Comparison of ENCODE assay signal across 8 mouse cellular contexts in the genomic region with DNA sequence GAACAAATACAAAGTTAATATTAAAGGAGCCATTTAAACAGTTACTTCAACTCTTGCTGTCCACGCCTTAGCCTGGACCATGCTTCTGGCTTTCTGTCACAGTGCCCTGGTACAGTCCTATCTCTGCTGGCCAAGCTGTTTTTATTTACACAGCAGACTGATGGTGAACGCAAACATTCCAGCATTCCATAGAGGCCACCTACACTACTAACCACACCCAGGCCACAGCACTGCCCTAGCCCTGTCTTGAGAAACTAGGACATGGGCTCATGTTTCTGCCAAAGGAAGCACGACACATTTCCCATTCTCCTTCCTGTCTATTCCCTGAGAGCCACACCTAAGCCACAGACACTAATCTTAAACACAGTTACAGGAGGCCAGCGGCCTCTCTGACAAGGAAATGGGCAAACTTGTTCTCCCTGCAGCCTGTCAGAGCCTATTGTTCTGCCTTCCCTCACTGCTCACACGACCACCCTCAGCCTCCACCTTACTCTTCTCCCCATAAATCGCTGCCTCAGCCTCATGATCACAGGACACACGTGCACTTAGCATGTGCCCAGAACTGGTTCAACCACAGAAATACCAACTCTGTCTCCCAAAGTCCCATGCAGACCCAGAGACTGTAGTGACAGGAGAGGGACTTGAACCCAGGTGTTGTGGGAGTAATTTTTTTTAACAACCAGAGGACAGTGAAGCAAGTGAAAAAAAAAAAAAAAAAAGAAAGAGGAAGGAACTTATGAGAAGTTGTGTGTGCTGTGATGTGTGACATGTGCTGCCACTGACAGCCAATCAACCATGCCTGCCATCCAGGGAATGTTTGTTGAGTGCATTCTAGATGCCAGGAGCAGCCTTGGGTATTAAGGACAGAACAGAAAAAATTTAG. TPM values are rescaled to one million over a fixed set of nuclear protein-coding genes. Genes with fewer than 3 reads are reported as not detected.
DNase-seq lines count a peak whose midpoint lies in the region; ATAC-seq lines count a peak whose summit lies in the region.

No protein-coding gene starts in this region.

- peak overlapping the region; percentile 59 to 60 for H3K27ac ChIP-seq in heart, embryonic 14.5 days (replicated peaks in 1 of 2; ENCODE audit: control insufficient read depth in 1 of 2, insufficient read depth in 1 of 2, low read depth in 2 of 2, low read length in 2 of 2)
- 0 out of 2 replicates have a peak overlapping the region, but pooled peaks have one; percentile 8 for H3K27ac ChIP-seq in limb, embryonic 10.5 days
- no peak overlapping the region for H3K27ac ChIP-seq in hindbrain, embryonic 11.5 days (ENCODE audit: low read depth, low read length)

- H3K4me3 ChIP-seq in megakaryocyte, embryonic 14.5 days (replicated peaks) = peak overlapping the region; percentile 89
- no peak overlapping the region for H3K4me3 ChIP-seq in heart, embryonic 14.5 days (ENCODE audit: control insufficient read depth in 1 of 2, insufficient read depth in 1 of 2, low read depth in 1 of 2, low read length in 2 of 2)
- H3K4me3 ChIP-seq in limb, embryonic 10.5 days = no peak overlapping the region
- no peak overlapping the region for H3K4me3 ChIP-seq in hindbrain, embryonic 11.5 days (ENCODE audit: low read depth, low read length)

- H3K27me3 ChIP-seq in megakaryocyte, embryonic 14.5 days (replicated peaks) = no peaks in the 10 kb centered on the region
- no peaks in the 10 kb centered on the region for H3K27me3 ChIP-seq in heart, embryonic 14.5 days (ENCODE audit: control insufficient read depth, insufficient read depth, low read length)
- no peaks in the 10 kb centered on the region for H3K27me3 ChIP-seq in limb, embryonic 10.5 days (ENCODE audit: low read depth, poor library complexity, severe bottlenecking)
- H3K27me3 ChIP-seq in splenic B cell, adult 2 months (ENCODE audit: control insufficient read depth, insufficient read depth, low read length, poor library complexity, severe bottlenecking) = no peaks in the 10 kb centered on the region; the same call in 1 of the 2 replicates
- H3K27me3 ChIP-seq in hindbrain, embryonic 11.5 days (ENCODE audit: control insufficient read depth, insufficient read depth, low read length) = no peaks in the 10 kb centered on the region

- no peak for ATAC-seq in megakaryocyte, adult 5-6 weeks (ENCODE audit: poor library complexity, severe bottlenecking)
- peak; percentile 68 for ATAC-seq in heart, embryonic 14.5 days (ENCODE audit: insufficient number of reproducible peaks, insufficient read depth, low FRiP score, low read depth)
- no peak for ATAC-seq in hindbrain, embryonic 11.5 days (ENCODE audit: low FRiP score)

- H3K4me1 ChIP-seq in megakaryocyte, embryonic 14.5 days = peaks cover 93% of the 10 kb centered on the region
- peaks cover 31 to 35% of the 10 kb centered on the region in 2 experiments for H3K4me1 ChIP-seq in heart, embryonic 14.5 days (ENCODE audit: control insufficient read depth in 2 of 2, insufficient read depth in 2 of 2, low read length in 2 of 2)
- H3K4me1 ChIP-seq in limb, embryonic 10.5 days = peaks cover 9% of the 10 kb centered on the region
- H3K4me1 ChIP-seq in hindbrain, embryonic 11.5 days (replicated peaks; ENCODE audit: control insufficient read depth, insufficient read depth, low read length) = peaks cover 2% of the 10 kb centered on the region; the same call in 1 of the 2 replicates

- H3K36me3 ChIP-seq in megakaryocyte, embryonic 14.5 days (replicated peaks; ENCODE audit: low read length) = peaks cover 66% of the 10 kb centered on the region
- H3K36me3 ChIP-seq in heart, embryonic 14.5 days (ENCODE audit: control insufficient read depth, insufficient read depth, low read length) = no peaks in the 10 kb centered on the region
- H3K36me3 ChIP-seq in limb, embryonic 10.5 days = no peaks in the 10 kb centered on the region
- H3K36me3 ChIP-seq in splenic B cell, adult 2 months (ENCODE audit: control insufficient read depth, insufficient read depth, low read length, poor library complexity, severe bottlenecking) = no peaks in the 10 kb centered on the region
- H3K36me3 ChIP-seq in hindbrain, embryonic 11.5 days (ENCODE audit: control insufficient read depth, insufficient read depth, low read length) = no peaks in the 10 kb centered on the region

- no peak overlapping the region for H3K4me2 ChIP-seq in heart, embryonic 14.5 days (ENCODE audit: low read length)
- H3K4me2 ChIP-seq in hindbrain, embryonic 11.5 days (replicated peaks; ENCODE audit: low read depth, low read length) = no peak overlapping the region

- intact Hi-C loops in left cerebral cortex, postnatal 36 days (cut with DNase I) = no loop called here

- WGBS in heart, embryonic 14.5 days = 47% methylated on average over 7 of the region's 7 CpGs
- WGBS in limb, embryonic 10.5 days = 68% methylated on average over 7 of the region's 7 CpGs
- WGBS in hindbrain, embryonic 11.5 days = 61% methylated on average over 7 of the region's 7 CpGs

- H3K9me3 ChIP-seq in megakaryocyte, embryonic 14.5 days = no peaks in the 10 kb centered on the region
- no peaks in the 10 kb centered on the region for H3K9me3 ChIP-seq in heart, embryonic 14.5 days (ENCODE audit: control insufficient read depth, low read length)
- H3K9me3 ChIP-seq in limb, embryonic 10.5 days (replicated peaks) = no peaks in the 10 kb centered on the region
- H3K9me3 ChIP-seq in hindbrain, embryonic 11.5 days (ENCODE audit: control insufficient read depth, low read length) = no peaks in the 10 kb centered on the region

- no peak overlapping the region for H3K9ac ChIP-seq in heart, embryonic 14.5 days (ENCODE audit: low read length)
- H3K9ac ChIP-seq in hindbrain, embryonic 11.5 days (ENCODE audit: low read depth, low read length) = no peak overlapping the region

- DNase-seq in limb, embryonic 10.5 days (ENCODE audit: low spot score) = no peak
- DNase-seq in splenic B cell, adult 2 months (ENCODE audit: low read depth, low spot score) = peak; percentile 54
- DNase-seq in cerebellum, postnatal 14 days = no peak
- no peak for DNase-seq in hindbrain, embryonic 11.5 days (ENCODE audit: low spot score)
- DNase-seq in left cerebral cortex, postnatal 36 days (ENCODE audit: low spot score in 2 of 2) = no peak

RNA-seq across cellular contexts. Expression of a gene that starts 3.0 kb away (rescaled TPM):
- 5.5 and 11.5 TPM in 2 replicates for polyA plus RNA-seq in megakaryocyte, embryonic 14.5 days (2012; ENCODE audit: insufficient read depth, low replicate concordance)
- total RNA-seq in megakaryocyte, adult 5-6 weeks (2015) = 3.1 and 5.0 TPM in 2 replicates
- 2.8 and 6.1 TPM in 2 replicates for total RNA-seq in megakaryocyte, adult 5-6 weeks (2017)
- polyA plus RNA-seq in heart, embryonic 14.5 days (2014; fragmentation: Nextera tagmentation; extraction: Ambion mirVana) = 0.92 and 1.3 TPM in 2 replicates
- polyA plus RNA-seq in limb, embryonic 10.5 days (2016; fragmentation: Nextera tagmentation; extraction: Ambion mirVana) = 2.3 and 2.7 TPM in 2 replicates
- 0.95 and 1.1 TPM in 2 replicates for polyA plus RNA-seq in hindbrain, embryonic 11.5 days (2014; fragmentation: Nextera tagmentation; extraction: Ambion mirVana)
- 1 to 10 TPM; 3.1 to 3.5 TPM for total RNA-seq in left cerebral cortex, postnatal 36 days (2021)

RNA-seq across cellular contexts. Expression of a gene that starts 11.9 kb away (rescaled TPM):
- polyA plus RNA-seq in megakaryocyte, embryonic 14.5 days (2012; ENCODE audit: insufficient read depth, low replicate concordance) = 14.0 and 14.5 TPM in 2 replicates
- 7.5 and 8.1 TPM in 2 replicates for total RNA-seq in megakaryocyte, adult 5-6 weeks (2015)
- 3.8 and 7.1 TPM in 2 replicates for total RNA-seq in megakaryocyte, adult 5-6 weeks (2017)
- polyA plus RNA-seq in heart, embryonic 14.5 days (2014; fragmentation: Nextera tagmentation; extraction: Ambion mirVana) = 5.8 and 6.3 TPM in 2 replicates
- polyA plus RNA-seq in limb, embryonic 10.5 days (2016; fragmentation: Nextera tagmentation; extraction: Ambion mirVana) = 19.6 and 20.1 TPM in 2 replicates
- 12.3 and 13.5 TPM in 2 replicates for polyA plus RNA-seq in hindbrain, embryonic 11.5 days (2014; fragmentation: Nextera tagmentation; extraction: Ambion mirVana)
- total RNA-seq in left cerebral cortex, postnatal 36 days (2021) = 1 to 10 TPM; 4.0 to 5.1 TPM

RNA-seq across cellular contexts. Expression of a gene that starts 44.7 kb away (rescaled TPM):
- 13.0 and 28.5 TPM in 2 replicates for polyA plus RNA-seq in megakaryocyte, embryonic 14.5 days (2012; ENCODE audit: insufficient read depth, low replicate concordance)
- total RNA-seq in megakaryocyte, adult 5-6 weeks (2015) = 4.2 and 7.6 TPM in 2 replicates
- 19.6 and 27.5 TPM in 2 replicates for total RNA-seq in megakaryocyte, adult 5-6 weeks (2017)
- 9.7 and 10.4 TPM in 2 replicates for polyA plus RNA-seq in heart, embryonic 14.5 days (2014; fragmentation: Nextera tagmentation; extraction: Ambion mirVana)
- 9.6 and 13.0 TPM in 2 replicates for polyA plus RNA-seq in limb, embryonic 10.5 days (2016; fragmentation: Nextera tagmentation; extraction: Ambion mirVana)
- 11.0 and 12.3 TPM in 2 replicates for polyA plus RNA-seq in hindbrain, embryonic 11.5 days (2014; fragmentation: Nextera tagmentation; extraction: Ambion mirVana)
- total RNA-seq in left cerebral cortex, postnatal 36 days (2021) = 10 to 100 TPM; 33.4 to 34.6 TPM

RNA-seq across cellular contexts. Expression of a gene that starts 54.0 kb away (rescaled TPM):
- polyA plus RNA-seq in megakaryocyte, embryonic 14.5 days (2012; ENCODE audit: insufficient read depth, low replicate concordance) = not detected in 2 replicates
- total RNA-seq in megakaryocyte, adult 5-6 weeks (2015) = not detected in 2 replicates
- not detected in 2 replicates for total RNA-seq in megakaryocyte, adult 5-6 weeks (2017)
- not detected in 2 replicates for polyA plus RNA-seq in heart, embryonic 14.5 days (2014; fragmentation: Nextera tagmentation; extraction: Ambion mirVana)
- polyA plus RNA-seq in limb, embryonic 10.5 days (2016; fragmentation: Nextera tagmentation; extraction: Ambion mirVana) = not detected in 2 replicates
- polyA plus RNA-seq in hindbrain, embryonic 11.5 days (2014; fragmentation: Nextera tagmentation; extraction: Ambion mirVana) = not detected in 2 replicates
- total RNA-seq in left cerebral cortex, postnatal 36 days (2021) = not detected
